Mouse (Mus musculus): ENCODE measurements around the gene Mypn. TPM values are rescaled to one million over a fixed set of nuclear protein-coding genes. Genes with fewer than 3 reads are reported as not detected.

Mypn gene
- total RNA-seq, 2 experiments from 2014 or later, result 1.7 to 2.4 TPM

GRCm38 (mm10) chr10:63201534-63201933 is 2.2 kb downstream of the Mypn start:
- no peak for DNase-seq (ENCODE audit: low spot score in 2 of 2)

GRCm38 (mm10) chr10:63199008-63199407 is 4.7 kb downstream of the Mypn start:
- no peak for DNase-seq (ENCODE audit: low spot score in 2 of 2)

- DNase-seq (ENCODE audit: low spot score in 2 of 2), result no peak
Observed at GRCm38 (mm10) chr10:63192736-63193135, 11.0 kb downstream of the Mypn start.

GRCm38 (mm10) chr10:63192276-63192675 is 11.5 kb downstream of the Mypn start:
- DNase-seq (ENCODE audit: low spot score in 2 of 2), result no peak

GRCm38 (mm10) chr10:63184451-63184850 is 19.3 kb downstream of the Mypn start:
- DNase-seq (ENCODE audit: low spot score in 2 of 2), result no peak

GRCm38 (mm10) chr10:63182177-63182768 is 21.5 kb downstream of the Mypn start:
- DNase-seq (ENCODE audit: low spot score in 2 of 2), result no peak

GRCm38 (mm10) chr10:63181166-63181565 is 22.6 kb downstream of the Mypn start:
- DNase-seq (ENCODE audit: low spot score in 2 of 2), result no peak

- DNase-seq (ENCODE audit: low spot score in 2 of 2), result no peak
Observed at GRCm38 (mm10) chr10:63179524-63179923, 24.2 kb downstream of the Mypn start.

GRCm38 (mm10) chr10:63178318-63178717 is 25.4 kb downstream of the Mypn start:
- DNase-seq (ENCODE audit: low spot score in 2 of 2), result no peak

- no peak for DNase-seq (ENCODE audit: low spot score in 2 of 2)
Observed at GRCm38 (mm10) chr10:63177286-63178140, 26.2 kb downstream of the Mypn start.

GRCm38 (mm10) chr10:63176471-63176931 is 27.3 kb downstream of the Mypn start:
- DNase-seq (ENCODE audit: low spot score in 2 of 2), result no peak

GRCm38 (mm10) chr10:63172089-63172488 is 31.7 kb downstream of the Mypn start:
- no peak for DNase-seq (ENCODE audit: low spot score in 2 of 2)

GRCm38 (mm10) chr10:63169503-63169902 is 34.2 kb downstream of the Mypn start:
- no peak for DNase-seq (ENCODE audit: low spot score in 2 of 2)

GRCm38 (mm10) chr10:63168124-63168523 is 35.6 kb downstream of the Mypn start:
- no peak for DNase-seq (ENCODE audit: low spot score in 2 of 2)

- no peak for DNase-seq (ENCODE audit: low spot score in 2 of 2)
Observed at GRCm38 (mm10) chr10:63167241-63167995, 36.3 kb downstream of the Mypn start.

- DNase-seq (ENCODE audit: low spot score in 2 of 2), result no peak
Observed at GRCm38 (mm10) chr10:63165752-63166412, 37.9 kb downstream of the Mypn start.

GRCm38 (mm10) chr10:63161240-63161639 is 42.5 kb downstream of the Mypn start:
- no peak for DNase-seq (ENCODE audit: low spot score in 2 of 2)

GRCm38 (mm10) chr10:63160671-63161070 is 43.1 kb downstream of the Mypn start:
- no peak for DNase-seq (ENCODE audit: low spot score in 2 of 2)

GRCm38 (mm10) chr10:63158191-63158590 is 45.6 kb downstream of the Mypn start:
- no peak for DNase-seq (ENCODE audit: low spot score in 2 of 2)

GRCm38 (mm10) chr10:63157491-63157890 is 46.3 kb downstream of the Mypn start:
- no peak for DNase-seq (ENCODE audit: low spot score in 2 of 2)

GRCm38 (mm10) chr10:63156919-63157318 is 46.8 kb downstream of the Mypn start:
- DNase-seq (ENCODE audit: low spot score in 2 of 2), result peak; percentile 69 to 83
